1 mouse cellular context compared by ENCODE assay signal in genomic region chr6:125165328-125165891, GRCm38 (mm10).
TF ChIP-seq lines count a peak whose summit lies in the region.

No protein-coding gene starts in this region.

TF ChIP-seq in myocyte, 11 proteins besides CTCF, POLR2A, EP300 and RAD21 (continued from another document):
- TF ChIP-seq POLR2AphosphoS2 (IDR thresholded peaks at IDR 0.05; ENCODE audit: insufficient read length, low read depth), result peak; percentile 83
